Mouse (Mus musculus): ENCODE results near the gene Wdr13. TPM values are rescaled to one million over a fixed set of nuclear protein-coding genes. Genes with fewer than 3 reads are reported as not detected.
"Not testable (repeated sequence)": the region's sequence is repeated elsewhere in the genome, so short reads cannot be mapped to it uniquely, and the experiment has no call there.

Gene Wdr13
- total RNA-seq, 4 experiments from 2014 or later, result 188 to 218 (median 204) TPM

- DNase-seq (ENCODE audit: low spot score in 2 of 2), result no peak
Measured at GRCm38 (mm10) chrX:8115275-8115674, 17.4 kb downstream of the Wdr13 start.

DNA sequence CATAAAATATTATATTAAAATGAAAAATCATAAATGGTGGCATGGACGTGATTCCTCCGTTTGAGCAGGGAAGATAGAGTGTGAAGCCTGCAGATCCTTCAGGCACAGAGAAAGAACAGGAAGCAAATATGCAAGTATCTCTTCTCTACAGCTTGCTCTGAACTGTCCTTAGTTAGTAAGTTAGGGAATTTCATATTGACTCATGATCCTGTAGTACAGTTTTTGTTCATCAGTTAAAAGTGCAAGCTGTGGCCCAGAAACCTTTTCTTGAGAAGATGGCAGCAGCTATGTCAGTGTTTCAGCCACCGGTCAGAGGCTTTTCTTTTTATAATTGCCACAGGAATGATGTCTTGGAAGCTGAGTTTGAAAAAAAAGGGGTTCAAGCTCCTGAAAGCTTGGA is 27.7 kb downstream of the Wdr13 start:
- DNase-seq (ENCODE audit: low spot score in 2 of 2), result no peak

- no peak for DNase-seq (ENCODE audit: low spot score in 2 of 2)
Measured at GRCm38 (mm10) chrX:8102213-8102668, 30.5 kb downstream of the Wdr13 start.

DNA sequence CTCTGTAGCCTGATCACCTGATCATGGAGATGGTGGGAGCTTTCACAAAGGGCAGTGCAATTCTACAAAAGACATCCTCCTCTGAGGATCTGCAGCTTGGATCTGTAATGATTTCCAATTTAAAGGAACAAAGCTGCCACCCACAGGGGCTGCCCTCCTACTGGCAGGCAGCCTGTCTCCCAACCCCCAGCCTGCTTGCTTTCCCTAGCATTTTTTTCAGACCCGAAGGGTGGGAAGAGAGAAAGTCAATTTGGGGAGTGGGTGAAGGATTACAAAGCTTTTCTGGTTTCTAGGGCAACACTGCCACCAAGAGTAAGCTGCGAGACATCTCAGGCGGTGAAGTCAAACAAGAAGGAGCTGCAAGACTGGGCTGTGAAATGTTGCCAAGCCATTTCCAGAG is 31.7 kb downstream of the Wdr13 start:
- peak; percentile 38 to 39 for DNase-seq (ENCODE audit: low spot score in 2 of 2)

GRCm38 (mm10) chrX:8099435-8099834 is 33.3 kb downstream of the Wdr13 start:
- no peak for DNase-seq (ENCODE audit: low spot score in 2 of 2)

DNA sequence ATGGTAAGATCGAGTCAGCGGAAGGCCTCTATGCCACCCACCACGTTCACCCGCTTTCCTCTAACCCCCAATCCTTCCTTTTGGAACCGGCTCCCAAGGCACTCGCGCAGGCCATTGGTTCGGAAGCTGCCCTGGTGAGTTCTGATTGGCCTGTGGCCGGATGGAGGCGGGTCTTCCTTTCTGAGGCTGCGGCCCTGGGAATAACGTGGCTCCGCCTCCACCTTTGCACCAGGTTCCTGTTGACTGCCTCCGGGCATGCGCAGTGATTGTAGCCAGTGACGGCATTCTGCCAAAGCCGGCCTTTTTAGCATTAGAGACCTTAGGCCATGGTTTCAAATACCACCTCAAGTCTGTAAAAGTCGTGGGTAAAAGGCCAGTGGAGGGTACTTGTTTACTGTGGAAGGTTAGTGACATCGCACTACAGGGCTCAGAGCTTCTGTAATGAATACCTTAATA is 35.9 kb downstream of the Wdr13 start:
- peak; percentile 96 to 97 for DNase-seq (ENCODE audit: low spot score in 2 of 2)

- peak; percentile 79 to 87 for DNase-seq (ENCODE audit: low spot score in 2 of 2)
Measured at GRCm38 (mm10) chrX:8096068-8096786, 36.5 kb downstream of the Wdr13 start.

DNA sequence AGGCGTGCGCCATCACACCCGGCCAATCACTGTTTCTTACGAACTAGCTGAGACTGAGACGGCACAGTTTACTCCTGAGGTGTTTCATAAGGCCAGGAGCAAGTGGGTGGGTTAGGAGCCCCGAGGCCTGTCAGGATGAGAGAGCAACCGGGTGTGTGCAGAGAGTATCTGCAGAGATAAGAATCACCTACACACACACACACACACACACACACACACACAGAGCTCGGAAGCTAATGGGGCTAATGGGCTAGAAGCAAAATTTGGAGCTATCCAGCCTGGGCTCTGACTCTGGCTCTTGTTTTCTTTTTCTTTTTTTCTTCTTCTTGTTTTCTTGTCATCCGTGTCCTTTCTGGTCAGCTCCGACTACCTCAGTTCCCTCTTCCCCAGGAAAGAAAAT is 37.1 kb downstream of the Wdr13 start:
- DNase-seq (ENCODE audit: low spot score in 2 of 2), result no peak

- not testable (repeated sequence) for DNase-seq (ENCODE audit: low spot score in 2 of 2)
Measured at GRCm38 (mm10) chrX:8090954-8091347, 41.7 kb downstream of the Wdr13 start.

DNA sequence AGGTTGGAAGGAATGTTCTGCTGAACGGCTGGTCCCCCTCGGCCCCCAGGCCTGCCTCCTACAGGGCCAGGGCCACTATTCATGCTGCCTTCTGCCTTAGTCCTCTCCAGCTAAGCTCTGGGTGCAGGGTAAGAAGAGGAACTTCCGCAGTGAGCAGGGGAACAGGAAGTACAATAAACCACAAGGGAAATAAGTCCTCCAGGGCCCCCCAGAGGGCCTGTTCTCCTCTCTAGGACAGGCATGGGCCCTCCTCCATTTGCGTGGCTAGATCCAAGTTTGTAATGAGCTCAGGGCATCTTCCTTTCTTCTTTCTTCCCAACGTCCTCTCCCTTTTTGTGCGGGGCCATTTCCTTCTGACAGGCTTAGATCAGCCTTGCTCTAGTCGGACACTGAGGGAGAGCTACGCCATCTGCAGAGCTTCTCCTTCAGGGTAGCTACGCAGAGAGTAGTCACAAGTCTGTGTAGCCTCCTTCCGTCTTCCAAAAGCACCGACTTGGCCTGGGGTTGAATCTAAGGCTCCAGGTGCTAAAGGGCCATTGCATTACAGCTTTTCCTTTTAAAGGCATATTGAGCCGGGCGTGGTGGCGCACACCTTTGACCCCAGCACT is 42.2 kb downstream of the Wdr13 start, which contains the start of gene Was:
TSS of gene Was (minus strand) at position 153 of the 608 bp plus-strand sequence.
- no peak for DNase-seq (ENCODE audit: low spot score in 2 of 2)

- no peak for DNase-seq (ENCODE audit: low spot score in 2 of 2)
Measured at GRCm38 (mm10) chrX:8089746-8090145, 42.9 kb downstream of the Wdr13 start.

- DNase-seq (ENCODE audit: low spot score in 2 of 2), result no peak
Measured at GRCm38 (mm10) chrX:8085611-8086010, 47.1 kb downstream of the Wdr13 start.

DNA sequence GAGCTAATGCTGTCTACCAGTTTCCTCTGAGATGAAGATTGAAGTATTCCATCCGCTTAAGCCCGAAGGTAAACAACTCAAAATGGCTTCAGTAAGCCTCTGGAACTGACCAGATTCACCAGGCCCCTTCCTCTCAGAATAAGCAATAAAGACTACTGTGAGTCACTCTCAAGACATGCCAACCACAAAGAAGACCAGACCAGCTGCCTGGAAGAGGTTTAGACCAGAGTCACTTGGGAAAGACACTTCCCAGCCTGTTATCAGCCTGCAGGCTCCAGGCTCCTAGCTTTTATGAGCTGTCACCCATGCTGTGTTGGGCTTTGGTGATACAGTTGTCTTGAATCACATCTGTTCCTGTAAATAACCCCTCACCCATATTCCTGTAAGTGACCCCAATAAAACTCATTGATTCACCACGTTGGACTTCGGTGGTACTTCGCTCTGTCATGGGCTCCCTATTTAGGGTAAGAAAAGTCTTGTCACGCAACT is 47.9 kb downstream of the Wdr13 start:
- DNase-seq (ENCODE audit: low spot score in 2 of 2), result no peak

- no peak for DNase-seq (ENCODE audit: low spot score in 2 of 2)
Measured at GRCm38 (mm10) chrX:8075104-8075503, 57.6 kb downstream of the Wdr13 start.

DNA sequence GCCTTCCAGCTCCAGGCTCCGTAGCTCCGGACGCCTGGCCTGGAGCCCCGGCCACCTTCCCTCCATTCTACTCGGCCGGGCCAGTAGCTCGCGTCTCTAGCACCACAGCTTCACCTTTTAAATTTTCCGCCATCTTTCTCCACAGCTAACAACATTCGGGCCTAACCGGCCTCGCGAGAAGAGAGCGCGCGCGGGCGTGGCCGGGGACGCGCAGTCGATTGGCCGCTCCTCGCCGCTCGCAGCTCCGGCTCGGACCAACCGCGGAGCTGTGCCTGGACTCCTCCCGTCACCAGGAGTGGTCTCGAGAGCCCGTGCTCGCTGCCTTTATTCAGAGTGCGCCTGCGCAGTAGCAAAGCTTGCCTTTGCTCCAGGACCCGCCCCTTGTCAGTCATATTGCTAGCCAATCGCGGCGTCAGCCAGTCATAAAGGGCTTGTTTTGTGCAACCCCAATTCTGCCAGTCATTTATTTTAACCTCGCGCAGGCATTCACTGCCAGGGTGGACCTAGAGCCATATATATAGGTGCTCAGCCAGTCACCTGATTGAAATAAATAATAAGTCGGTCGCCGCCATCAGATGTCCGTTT is 58.2 kb downstream of the Wdr13 start, which contains the start of gene Suv39h1:
TSS of gene Suv39h1 (minus strand) at position 331 of the 585 bp plus-strand sequence.
- peak; percentile 92 to 96 for DNase-seq (ENCODE audit: low spot score in 2 of 2)

- DNase-seq (ENCODE audit: low spot score in 2 of 2), result no peak
Measured at GRCm38 (mm10) chrX:8073881-8074429, 58.7 kb downstream of the Wdr13 start.

Other genes with a start within 250 kb of the Wdr13 start
- gene Slc35a2, start 248.9 kb downstream of the Wdr13 start, total RNA-seq (2022), result 10 to 100 TPM; 39.3 to 50.9 (median 41.9) TPM
- gene Pqbp1, start 233.6 kb downstream of the Wdr13 start, total RNA-seq (2022), result 10 to 100 TPM; 65.0 to 82.0 (median 75.3) TPM
- gene Timm17b, start 233.5 kb downstream of the Wdr13 start, total RNA-seq (2022), result 10 to 100 TPM; 19.6 to 33.3 (median 25.4) TPM
- not detected for gene Gm10491, start 225.1 kb downstream of the Wdr13 start, total RNA-seq (2022)
- gene Gm10490, start 223.3 kb downstream of the Wdr13 start, total RNA-seq (2022), result not detected
- 100 to 1,000 TPM; 321 to 373 (median 344) TPM for gene Pcsk1n, start 213.1 kb downstream of the Wdr13 start, total RNA-seq (2022)
- gene Eras, start 204.3 kb downstream of the Wdr13 start, total RNA-seq (2022), result not detected
- 10 to 100 TPM; 45.6 to 50.1 (median 47.6) TPM for gene Hdac6, start 185.0 kb downstream of the Wdr13 start, total RNA-seq (2022)
- not detected for gene Gata1, start 154.8 kb downstream of the Wdr13 start, total RNA-seq (2022)
- not detected for gene Glod5, start 114.4 kb downstream of the Wdr13 start, total RNA-seq (2022)
- gene Suv39h1, start 58.1 kb downstream of the Wdr13 start, total RNA-seq (2022), result 10 to 100 TPM; 18.1 to 28.6 (median 23.6) TPM
- gene Was, start 42.4 kb downstream of the Wdr13 start, total RNA-seq (2022), result 1 to 10 TPM in 3 of 4 experiments, under 1 TPM in 1; 0.83 to 4.5 (median 2.4) TPM
- 100 to 1,000 TPM; 111 to 215 (median 130) TPM for gene Rbm3, start 13.0 kb upstream of the Wdr13 start, total RNA-seq (2022)
- 10 to 100 TPM; 12.4 to 13.5 (median 12.6) TPM for gene Tbc1d25, start 43.3 kb upstream of the Wdr13 start, total RNA-seq (2022)
- gene Ebp, start 60.6 kb upstream of the Wdr13 start, total RNA-seq (2022), result 10 to 100 TPM; 27.5 to 38.5 (median 33.2) TPM
- 100 to 1,000 TPM in 1 of 4 experiments, 10 to 100 TPM in 3; 89.7 to 110 (median 95.1) TPM for gene Porcn, start 73.6 kb upstream of the Wdr13 start, total RNA-seq (2022)
- 10 to 100 TPM; 22.0 to 31.7 (median 26.1) TPM for gene Ftsj1, start 119.5 kb upstream of the Wdr13 start, total RNA-seq (2022)
- gene Slc38a5, start 138.2 kb upstream of the Wdr13 start, total RNA-seq (2022), result 1 to 10 TPM; 2.1 to 4.0 (median 3.6) TPM
- not detected for gene Ssxb10, start 194.5 kb upstream of the Wdr13 start, total RNA-seq (2022)
- gene Ssxb9, start 234.1 kb upstream of the Wdr13 start, total RNA-seq (2022), result not detected

All from layer of hippocampus, adult 8-10 months (tissue).